Mouse (Mus musculus): Measurements from ENCODE around the gene Nhsl1. TPM values are rescaled to one million over a fixed set of nuclear protein-coding genes. Genes with fewer than 3 reads are reported as not detected.
A peak's percentile ranks its signal among the peaks of the same experiment; 100 is the strongest.

Gene Nhsl1
- total RNA-seq (2014; rRNA removed) (16.0 and 18.0 TPM in 2 replicates), polyA plus RNA-seq (2015; fragmentation: Nextera tagmentation; extraction: Ambion mirVana) (6.7 and 7.2 TPM in 2 replicates)

DNA sequence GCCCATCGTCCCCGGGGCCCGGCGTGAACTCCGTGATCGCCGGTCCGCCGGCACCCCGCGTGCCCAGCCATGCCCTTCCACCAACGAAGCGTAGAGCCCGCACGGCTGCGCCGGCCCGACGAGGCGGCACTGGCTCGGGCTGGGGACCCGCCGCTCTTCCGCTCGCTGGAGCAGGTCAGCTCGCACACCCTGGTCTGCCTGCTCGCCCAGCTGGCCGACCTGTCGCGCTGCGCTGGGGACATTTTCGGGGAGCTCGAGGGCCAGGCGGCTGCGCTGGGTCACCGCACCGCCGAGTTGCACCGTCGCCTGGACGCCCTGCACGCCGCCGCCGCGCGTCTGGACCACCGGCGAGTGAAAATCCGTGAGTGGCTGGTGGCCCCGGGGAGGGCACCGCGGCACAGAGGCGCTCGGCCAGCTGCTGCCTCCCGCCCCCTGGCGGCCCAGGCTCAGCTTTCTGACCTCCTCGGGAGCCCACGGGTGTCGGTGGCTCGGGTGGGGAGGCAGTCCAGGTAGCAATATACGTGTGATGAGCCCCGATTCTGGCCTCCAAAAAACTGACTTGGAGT lies at the start of gene Nhsl1:
Nhsl1 (plus strand) TSS at position 70 of the 566 bp plus-strand sequence.
- peak; percentile 67 for TF ChIP-seq CTCF (IDR thresholded peaks at IDR 0.05)
- peak within 1 kb of the TSS; percentile 47; the same call in 1 of the 2 replicates for H3K27ac ChIP-seq (ENCODE audit: low read depth, low read length)
- peak; percentile 44 for DNase-seq (ENCODE audit: low spot score)
- peak within 1 kb of the TSS; percentile 80 for H3K4me3 ChIP-seq (ENCODE audit: low read depth, low read length)
- WGBS = 1% methylated on average over 58 of the region's 63 CpGs
- peaks cover 13% of the 10 kb centered on the region for H3K27me3 ChIP-seq (ENCODE audit: insufficient read depth, low read length)
- no peaks in the 10 kb centered on the region for H3K9me3 ChIP-seq (ENCODE audit: low read length)
- H3K36me3 ChIP-seq (ENCODE audit: insufficient read depth, low read length) = no peaks in the 10 kb centered on the region
- H3K4me2 ChIP-seq (ENCODE audit: low read depth, low read length, poor library complexity, severe bottlenecking) = peak within 1 kb of the TSS; percentile 99
- ATAC-seq (ENCODE audit: low FRiP score) = peak; percentile 73
- H3K4me1 ChIP-seq (ENCODE audit: insufficient read depth, low read length) = no peaks in the 10 kb centered on the region; the same call in 1 of the 2 replicates
- peak within 1 kb of the TSS; percentile 64 for H3K9ac ChIP-seq (replicated peaks; ENCODE audit: low read length, poor library complexity, severe bottlenecking)

DNA sequence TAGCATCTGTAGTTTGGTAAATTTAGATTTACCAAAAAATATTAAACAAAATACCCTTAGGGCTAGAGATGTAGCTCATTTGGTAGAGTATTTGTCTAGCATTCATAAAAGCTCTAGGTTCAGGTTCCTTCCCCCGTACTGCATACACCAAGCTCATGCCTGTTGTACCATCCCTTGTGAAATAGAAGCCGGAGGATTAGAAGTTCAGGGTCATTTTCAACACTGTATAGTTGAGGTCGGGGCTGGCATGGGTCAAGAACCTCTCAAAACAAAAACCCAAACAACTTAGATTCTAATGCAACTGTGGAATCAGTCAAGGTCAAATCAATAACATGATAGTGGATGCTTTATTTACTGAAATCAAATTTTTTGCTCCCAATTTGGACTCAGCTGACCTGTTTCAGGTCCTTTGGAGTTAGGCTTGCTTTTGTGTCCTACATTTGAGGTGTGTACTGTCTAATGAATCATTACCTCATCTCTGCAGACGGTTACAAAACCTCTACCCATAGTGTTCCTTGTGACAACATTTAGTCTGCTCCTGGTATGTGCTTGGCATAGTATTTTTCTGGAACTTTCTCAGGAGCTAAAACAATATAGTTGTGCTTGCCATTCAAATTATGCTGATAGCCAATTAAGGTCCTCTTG lies 42.6 kb upstream of the Nhsl1 start:
- no peak for TF ChIP-seq CTCF (IDR thresholded peaks at IDR 0.05)

DNA sequence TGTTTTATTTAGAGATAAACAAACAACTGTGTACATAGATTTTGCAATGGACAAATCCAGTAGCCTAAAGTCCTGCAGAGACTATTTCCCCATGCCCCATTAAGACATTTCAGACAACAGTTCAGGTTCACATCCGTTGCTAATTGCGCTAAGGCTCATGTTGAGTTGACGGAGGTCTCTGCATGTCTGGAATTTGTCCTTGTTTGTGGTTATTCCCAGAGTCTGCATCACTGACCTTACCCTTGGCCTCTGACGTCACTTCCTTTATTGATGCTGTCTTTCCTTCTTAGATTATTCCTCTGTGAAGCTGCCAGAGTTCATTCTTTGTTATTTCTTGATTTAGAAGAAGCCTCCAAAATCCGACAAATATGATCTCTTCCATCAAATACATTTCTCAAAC lies 34.8 kb upstream of the Nhsl1 start:
- no peak overlapping the region for H3K4me3 ChIP-seq (ENCODE audit: low read depth, low read length)
- no peaks in the 10 kb centered on the region for H3K9me3 ChIP-seq (ENCODE audit: low read length)
- no peak overlapping the region for H3K4me2 ChIP-seq (ENCODE audit: low read depth, low read length, poor library complexity, severe bottlenecking)
- no peak overlapping the region for H3K27ac ChIP-seq (ENCODE audit: low read depth, low read length)
- no peaks in the 10 kb centered on the region for H3K27me3 ChIP-seq (ENCODE audit: insufficient read depth, low read length)
- H3K36me3 ChIP-seq (ENCODE audit: insufficient read depth, low read length) = no peaks in the 10 kb centered on the region
- WGBS = 92% methylated on average over 5 of the region's 5 CpGs
- no peak for TF ChIP-seq CTCF (IDR thresholded peaks at IDR 0.05)
- H3K9ac ChIP-seq (replicated peaks; ENCODE audit: low read length, poor library complexity, severe bottlenecking) = no peak overlapping the region
- ATAC-seq (ENCODE audit: low FRiP score) (no peak), DNase-seq (ENCODE audit: low spot score) (no peak)
- no peaks in the 10 kb centered on the region for H3K4me1 ChIP-seq (ENCODE audit: insufficient read depth, low read length)

More for the DNA sequence above, 42.6 kb upstream of the Nhsl1 start:
- no peak overlapping the region for H3K4me3 ChIP-seq (ENCODE audit: low read depth, low read length)
- no peaks in the 10 kb centered on the region for H3K27me3 ChIP-seq (ENCODE audit: insufficient read depth, low read length)
- H3K9ac ChIP-seq (replicated peaks; ENCODE audit: low read length, poor library complexity, severe bottlenecking) = no peak overlapping the region
- no peak overlapping the region for H3K27ac ChIP-seq (ENCODE audit: low read depth, low read length)
- WGBS = 85% methylated on average over 4 of the region's 4 CpGs
- no peaks in the 10 kb centered on the region for H3K4me1 ChIP-seq (ENCODE audit: insufficient read depth, low read length)
- H3K4me2 ChIP-seq (ENCODE audit: low read depth, low read length, poor library complexity, severe bottlenecking) = no peak overlapping the region
- peaks cover 6% of the 10 kb centered on the region; the same call in 1 of the 2 replicates for H3K9me3 ChIP-seq (ENCODE audit: low read length)
- H3K36me3 ChIP-seq (ENCODE audit: insufficient read depth, low read length) = no peaks in the 10 kb centered on the region
- no peak for DNase-seq (ENCODE audit: low spot score)
- ATAC-seq (ENCODE audit: low FRiP score) = no peak

DNA sequence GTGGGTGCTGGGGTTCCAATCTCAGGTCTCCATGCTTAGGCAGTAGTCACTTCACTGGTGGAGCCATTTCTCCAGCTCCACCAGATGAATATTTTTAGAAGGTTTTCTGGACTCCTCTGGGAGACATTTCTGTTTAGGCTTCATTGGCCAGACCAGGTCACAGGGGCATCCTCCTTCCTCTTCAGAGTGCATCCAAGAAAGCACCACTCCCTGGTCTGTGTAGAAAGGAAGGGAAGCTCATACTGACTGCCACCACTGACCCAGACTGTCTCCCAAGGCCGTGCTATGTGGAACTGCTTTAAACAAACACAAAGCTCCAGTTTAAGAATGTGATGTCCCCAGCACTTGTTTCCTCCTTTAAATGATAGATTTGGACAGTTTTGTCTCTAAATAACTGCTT lies 29.3 kb upstream of the Nhsl1 start:
- 79% methylated on average over 1 of the region's 1 CpGs for WGBS
- no peak for TF ChIP-seq CTCF (IDR thresholded peaks at IDR 0.05)
- H3K27me3 ChIP-seq (ENCODE audit: insufficient read depth, low read length) = no peaks in the 10 kb centered on the region
- no peaks in the 10 kb centered on the region for H3K4me1 ChIP-seq (ENCODE audit: insufficient read depth, low read length)
- no peak for DNase-seq (ENCODE audit: low spot score)
- H3K9ac ChIP-seq (replicated peaks; ENCODE audit: low read length, poor library complexity, severe bottlenecking) = no peak overlapping the region
- H3K36me3 ChIP-seq (ENCODE audit: insufficient read depth, low read length) = no peaks in the 10 kb centered on the region
- H3K4me2 ChIP-seq (ENCODE audit: low read depth, low read length, poor library complexity, severe bottlenecking) = no peak overlapping the region
- no peaks in the 10 kb centered on the region for H3K9me3 ChIP-seq (ENCODE audit: low read length)
- H3K27ac ChIP-seq (ENCODE audit: low read depth, low read length) = no peak overlapping the region
- no peak for ATAC-seq (ENCODE audit: low FRiP score)
- no peak overlapping the region for H3K4me3 ChIP-seq (ENCODE audit: low read depth, low read length)

DNA sequence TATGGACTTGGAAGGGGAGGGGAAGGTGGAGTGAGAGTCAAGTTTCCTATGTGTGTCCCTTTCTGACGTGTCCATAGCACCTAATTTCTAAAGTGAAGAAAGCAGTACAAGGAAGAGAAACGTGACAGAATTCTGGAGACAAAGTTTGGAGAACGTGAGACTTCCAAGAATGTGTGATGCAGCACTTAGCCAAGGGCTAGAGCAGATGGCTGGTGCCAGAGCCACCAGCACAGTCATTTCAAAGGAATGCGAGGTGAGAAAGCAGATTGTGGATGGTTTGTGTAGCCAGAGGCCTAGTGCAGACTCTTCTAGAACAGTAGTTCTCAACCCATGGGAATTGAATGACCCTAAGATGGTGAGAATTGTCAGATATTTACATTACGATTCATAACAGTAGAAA lies 13.7 kb upstream of the Nhsl1 start:
- WGBS = 86% methylated on average over 5 of the region's 5 CpGs
- no peaks in the 10 kb centered on the region for H3K4me1 ChIP-seq (ENCODE audit: insufficient read depth, low read length)
- TF ChIP-seq CTCF (IDR thresholded peaks at IDR 0.05) = no peak

DNA sequence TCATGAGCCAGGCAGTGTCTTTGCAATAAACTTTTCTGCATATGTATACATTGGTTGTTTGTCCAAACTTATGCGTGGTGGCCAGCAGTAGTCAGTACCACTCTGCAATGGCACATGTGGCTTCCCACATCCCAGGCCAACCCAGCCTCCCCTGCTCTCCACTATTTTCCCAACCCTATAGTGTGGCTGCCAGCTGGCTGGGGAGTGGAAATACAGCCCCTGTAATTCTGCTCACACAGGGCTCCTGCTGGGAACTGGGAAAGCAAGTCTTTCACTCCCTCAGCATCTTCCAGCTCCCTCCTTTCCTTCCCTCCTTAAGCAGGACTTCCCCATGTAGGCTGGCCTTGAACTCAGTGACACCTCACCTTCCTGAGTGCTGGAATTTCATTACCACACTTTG lies 3.7 kb upstream of the Nhsl1 start:
- peaks cover 13% of the 10 kb centered on the region for H3K27me3 ChIP-seq (ENCODE audit: insufficient read depth, low read length)
- no peaks in the 10 kb centered on the region; the same call in 1 of the 2 replicates for H3K4me1 ChIP-seq (ENCODE audit: insufficient read depth, low read length)
- no peak overlapping the region for H3K4me3 ChIP-seq (ENCODE audit: low read depth, low read length)
- 87% methylated on average over 1 of the region's 1 CpGs for WGBS
- H3K36me3 ChIP-seq (ENCODE audit: insufficient read depth, low read length) = no peaks in the 10 kb centered on the region
- TF ChIP-seq CTCF (IDR thresholded peaks at IDR 0.05) = no peak
- no peaks in the 10 kb centered on the region for H3K9me3 ChIP-seq (ENCODE audit: low read length)
- H3K27ac ChIP-seq (ENCODE audit: low read depth, low read length) = no peak overlapping the region
- DNase-seq (ENCODE audit: low spot score) = peak; percentile 35
- no peak overlapping the region for H3K4me2 ChIP-seq (ENCODE audit: low read depth, low read length, poor library complexity, severe bottlenecking)
- ATAC-seq (ENCODE audit: low FRiP score) = no peak
- H3K9ac ChIP-seq (replicated peaks; ENCODE audit: low read length, poor library complexity, severe bottlenecking) = no peak overlapping the region

More for the DNA sequence above, 13.7 kb upstream of the Nhsl1 start:
- Histone ChIP-seq H3K9me3 (ENCODE audit: low read length) (no peaks in the 10 kb centered on the region), H3K4me2 (ENCODE audit: low read depth, low read length, poor library complexity, severe bottlenecking) (no peak overlapping the region), H3K4me3 (ENCODE audit: low read depth, low read length) (no peak overlapping the region), H3K27me3 (ENCODE audit: insufficient read depth, low read length) (no peaks in the 10 kb centered on the region), H3K9ac (replicated peaks; ENCODE audit: low read length, poor library complexity, severe bottlenecking) (no peak overlapping the region), H3K36me3 (ENCODE audit: insufficient read depth, low read length) (no peaks in the 10 kb centered on the region), H3K27ac (ENCODE audit: low read depth, low read length) (no peak overlapping the region)
- no peak for DNase-seq (ENCODE audit: low spot score)
- ATAC-seq (ENCODE audit: low FRiP score) = no peak

Data from midbrain, postnatal 0 days (tissue).